Mouse (Mus musculus): ENCODE results near the gene Glp2r. TPM values are rescaled to one million over a fixed set of nuclear protein-coding genes. Genes with fewer than 3 reads are reported as not detected.

The Glp2r gene
- polyA plus RNA-seq (2012; fragmentation: generic; extraction: Trizol) = not detected
- long read RNA-seq, experiment 1, partial matches to known transcripts = 0 of 15 reads
- long read RNA-seq, experiment 1, other reads (novel, unspliced or antisense) = 15 of 15 reads
- long read RNA-seq, experiment 2, partial matches to known transcripts = 0 of 1 reads
- long read RNA-seq, experiment 2, other reads (novel, unspliced or antisense) = 1 of 1 reads

- H3K79me2 ChIP-seq (ENCODE audit: control insufficient read depth, insufficient read depth) = no peaks in the 10 kb centered on the region
- no peaks in the 10 kb centered on the region for H3K79me3 ChIP-seq (ENCODE audit: low read depth)
- no peak for TF ChIP-seq CTCF (IDR thresholded peaks at IDR 0.05; ENCODE audit: control insufficient read depth, insufficient read depth, insufficient read length)
- TF ChIP-seq FOSL1 (IDR thresholded peaks at IDR 0.05; ENCODE audit: insufficient read depth, low read length, poor library complexity, severe bottlenecking) = no peak
- TF ChIP-seq CEBPB (IDR thresholded peaks at IDR 0.05; ENCODE audit: low read depth) = no peak
- no peak for TF ChIP-seq MYOD1 (IDR thresholded peaks at IDR 0.05; ENCODE audit: control insufficient read depth, insufficient read length, low read depth)
- TF ChIP-seq MYOG (IDR thresholded peaks at IDR 0.05; ENCODE audit: control insufficient read depth, extremely low read depth, insufficient read length) = no peak
- TF ChIP-seq USF1 (IDR thresholded peaks at IDR 0.05; ENCODE audit: low read depth) = no peak
- TF ChIP-seq MAX (IDR thresholded peaks at IDR 0.05) = no peak
- H3K27me3 ChIP-seq (ENCODE audit: control insufficient read depth, insufficient read depth, insufficient read length) = peaks cover 51% of the 10 kb centered on the region
- H3K36me3 ChIP-seq (ENCODE audit: control insufficient read depth, insufficient read depth) = no peaks in the 10 kb centered on the region
- H3ac ChIP-seq (ENCODE audit: control insufficient read depth, insufficient read length, low read depth) = no peak within 1 kb of the TSS
- no peak within 1 kb of the TSS for H3K4me3 ChIP-seq (ENCODE audit: insufficient read depth, poor library complexity, severe bottlenecking)
Measured at GRCm38 (mm10) chr11:67771053-67771452, at the start of gene Glp2r. Gene Glp2r (minus strand): TSS chr11:67771153.

GRCm38 (mm10) chr11:67820221-67820620 lies 49.3 kb upstream of the Glp2r start:
- Histone ChIP-seq H3K36me3 (ENCODE audit: control insufficient read depth, insufficient read depth) (no peaks in the 10 kb centered on the region), H3K79me3 (ENCODE audit: low read depth) (no peaks in the 10 kb centered on the region), H3K79me2 (ENCODE audit: control insufficient read depth, insufficient read depth) (no peaks in the 10 kb centered on the region), H3K4me3 (ENCODE audit: insufficient read depth, poor library complexity, severe bottlenecking) (no peak overlapping the region), H3K27me3 (ENCODE audit: control insufficient read depth, insufficient read depth, insufficient read length) (peaks cover 7% of the 10 kb centered on the region), H3ac (ENCODE audit: control insufficient read depth, insufficient read length, low read depth) (no peak overlapping the region)
- TF ChIP-seq MYOD1 (IDR thresholded peaks at IDR 0.05; ENCODE audit: control insufficient read depth, insufficient read length, low read depth) = no peak
- peak; percentile 38 for TF ChIP-seq CTCF (IDR thresholded peaks at IDR 0.05; ENCODE audit: control insufficient read depth, insufficient read depth, insufficient read length)

GRCm38 (mm10) chr11:67819604-67820003 lies 48.7 kb upstream of the Glp2r start:
- Histone ChIP-seq H3K4me3 (ENCODE audit: insufficient read depth, poor library complexity, severe bottlenecking) (no peak overlapping the region), H3K79me3 (ENCODE audit: low read depth) (no peaks in the 10 kb centered on the region)

GRCm38 (mm10) chr11:67811535-67811934 lies 40.6 kb upstream of the Glp2r start:
- no peak overlapping the region for H3K4me3 ChIP-seq (ENCODE audit: insufficient read depth, poor library complexity, severe bottlenecking)
- no peaks in the 10 kb centered on the region for H3K79me3 ChIP-seq (ENCODE audit: low read depth)
- no peaks in the 10 kb centered on the region for H3K36me3 ChIP-seq (ENCODE audit: control insufficient read depth, insufficient read depth)
- H3K79me2 ChIP-seq (ENCODE audit: control insufficient read depth, insufficient read depth) = no peaks in the 10 kb centered on the region
- H3K27me3 ChIP-seq (ENCODE audit: control insufficient read depth, insufficient read depth, insufficient read length) = peaks cover 19% of the 10 kb centered on the region
- TF ChIP-seq MYOG (IDR thresholded peaks at IDR 0.05; ENCODE audit: control insufficient read depth, extremely low read depth, insufficient read length) = no peak
- TF ChIP-seq CEBPB (IDR thresholded peaks at IDR 0.05; ENCODE audit: low read depth) = no peak
- TF ChIP-seq FOSL1 (IDR thresholded peaks at IDR 0.05; ENCODE audit: insufficient read depth, low read length, poor library complexity, severe bottlenecking) = no peak
- H3ac ChIP-seq (ENCODE audit: control insufficient read depth, insufficient read length, low read depth) = no peak overlapping the region

More at GRCm38 (mm10) chr11:67819604-67820003, 48.7 kb upstream of the Glp2r start:
- no peak for TF ChIP-seq MYOG (IDR thresholded peaks at IDR 0.05; ENCODE audit: control insufficient read depth, extremely low read depth, insufficient read length)
- peak; percentile 30 for TF ChIP-seq CTCF (IDR thresholded peaks at IDR 0.05; ENCODE audit: control insufficient read depth, insufficient read depth, insufficient read length)
- Histone ChIP-seq H3K36me3 (ENCODE audit: control insufficient read depth, insufficient read depth) (no peaks in the 10 kb centered on the region), H3ac (ENCODE audit: control insufficient read depth, insufficient read length, low read depth) (no peak overlapping the region), H3K27me3 (ENCODE audit: control insufficient read depth, insufficient read depth, insufficient read length) (peaks cover 9% of the 10 kb centered on the region), H3K79me2 (ENCODE audit: control insufficient read depth, insufficient read depth) (no peaks in the 10 kb centered on the region)

- Histone ChIP-seq H3ac (ENCODE audit: control insufficient read depth, insufficient read length, low read depth) (no peak overlapping the region), H3K79me2 (ENCODE audit: control insufficient read depth, insufficient read depth) (no peaks in the 10 kb centered on the region), H3K79me3 (ENCODE audit: low read depth) (no peaks in the 10 kb centered on the region), H3K27me3 (ENCODE audit: control insufficient read depth, insufficient read depth, insufficient read length) (peaks cover 4% of the 10 kb centered on the region), H3K4me3 (ENCODE audit: insufficient read depth, poor library complexity, severe bottlenecking) (no peak overlapping the region), H3K36me3 (ENCODE audit: control insufficient read depth, insufficient read depth) (no peaks in the 10 kb centered on the region)
- TF ChIP-seq MAX (IDR thresholded peaks at IDR 0.05) = no peak
- no peak for TF ChIP-seq USF1 (IDR thresholded peaks at IDR 0.05; ENCODE audit: low read depth)
- no peak for TF ChIP-seq CTCF (IDR thresholded peaks at IDR 0.05; ENCODE audit: control insufficient read depth, insufficient read depth, insufficient read length)
- TF ChIP-seq FOSL1 (IDR thresholded peaks at IDR 0.05; ENCODE audit: insufficient read depth, low read length, poor library complexity, severe bottlenecking) = no peak
- TF ChIP-seq MYOD1 (IDR thresholded peaks at IDR 0.05; ENCODE audit: control insufficient read depth, insufficient read length, low read depth) = no peak
- TF ChIP-seq MYOG (IDR thresholded peaks at IDR 0.05; ENCODE audit: control insufficient read depth, extremely low read depth, insufficient read length) = no peak
Measured at GRCm38 (mm10) chr11:67808051-67808450, 37.1 kb upstream of the Glp2r start.

- H3K4me3 ChIP-seq (ENCODE audit: insufficient read depth, poor library complexity, severe bottlenecking) = no peak overlapping the region
- no peaks in the 10 kb centered on the region for H3K79me3 ChIP-seq (ENCODE audit: low read depth)
- TF ChIP-seq FOSL1 (IDR thresholded peaks at IDR 0.05; ENCODE audit: insufficient read depth, low read length, poor library complexity, severe bottlenecking) = no peak
- no peak for TF ChIP-seq MAX (IDR thresholded peaks at IDR 0.05)
- TF ChIP-seq MYOD1 (IDR thresholded peaks at IDR 0.05; ENCODE audit: control insufficient read depth, insufficient read length, low read depth) = no peak
- no peak for TF ChIP-seq USF1 (IDR thresholded peaks at IDR 0.05; ENCODE audit: low read depth)
Measured at GRCm38 (mm10) chr11:67806832-67807597, 36.1 kb upstream of the Glp2r start.

More at GRCm38 (mm10) chr11:67806832-67807597, 36.1 kb upstream of the Glp2r start:
- H3K36me3 ChIP-seq (ENCODE audit: control insufficient read depth, insufficient read depth) = no peaks in the 10 kb centered on the region
- no peaks in the 10 kb centered on the region for H3K79me2 ChIP-seq (ENCODE audit: control insufficient read depth, insufficient read depth)
- no peak overlapping the region for H3ac ChIP-seq (ENCODE audit: control insufficient read depth, insufficient read length, low read depth)
- H3K27me3 ChIP-seq (ENCODE audit: control insufficient read depth, insufficient read depth, insufficient read length) = peaks cover 6% of the 10 kb centered on the region

All from C2C12 (cell line).